Mouse (Mus musculus) kidney, adult 18-20 months (tissue): Measurements from ENCODE around the gene Adgrd1.
"Not testable (repeated sequence)": the region's sequence is repeated elsewhere in the genome, so short reads cannot be mapped to it uniquely, and the experiment has no call there.

Experiments
- DNase-seq: peaks from one replicate; pipeline ENCODE4 v3.0.0; 2021

The Adgrd1 gene

DNA sequence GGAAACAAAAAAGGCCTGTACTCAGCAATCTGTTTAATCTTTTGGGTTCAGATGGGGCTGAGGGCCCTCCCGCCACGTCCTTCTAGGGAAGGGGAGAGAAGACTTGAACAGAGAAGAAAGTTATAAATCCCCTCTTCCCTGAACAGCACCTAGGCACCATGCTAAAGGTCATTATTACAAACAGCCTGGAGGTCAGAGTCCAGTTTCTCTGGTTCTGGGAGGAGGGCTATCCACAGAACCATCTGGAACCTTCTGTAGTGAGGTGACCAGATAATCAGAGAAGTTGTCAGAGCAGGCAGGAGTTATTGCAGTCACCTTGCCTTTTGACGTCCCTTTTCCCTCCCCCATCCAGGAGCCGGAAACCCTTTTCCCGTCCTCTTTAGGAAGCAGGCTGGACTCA is 2.3 kb upstream of the Adgrd1 start:
- no peak for DNase-seq

DNA sequence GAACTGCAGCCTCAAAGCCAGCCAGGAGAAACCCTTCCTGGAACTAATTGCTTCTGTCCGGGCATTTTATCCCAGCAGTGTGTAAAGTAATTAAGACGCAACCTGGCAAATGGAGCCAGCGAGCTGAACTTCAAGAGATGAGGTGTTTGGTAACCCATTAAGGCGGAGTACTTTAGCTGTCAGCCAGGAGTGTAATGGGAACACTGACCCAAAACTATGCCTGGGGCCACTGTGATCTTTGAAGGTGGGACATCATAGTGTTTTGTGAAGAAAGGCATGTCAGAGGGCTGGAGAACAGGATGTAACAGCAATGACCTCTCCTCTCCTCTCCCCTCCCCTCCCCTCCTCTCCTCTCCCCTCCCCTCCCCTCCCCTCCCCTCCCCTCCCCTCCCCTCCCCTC is 7.5 kb downstream of the Adgrd1 start:
- no peak for DNase-seq

DNA sequence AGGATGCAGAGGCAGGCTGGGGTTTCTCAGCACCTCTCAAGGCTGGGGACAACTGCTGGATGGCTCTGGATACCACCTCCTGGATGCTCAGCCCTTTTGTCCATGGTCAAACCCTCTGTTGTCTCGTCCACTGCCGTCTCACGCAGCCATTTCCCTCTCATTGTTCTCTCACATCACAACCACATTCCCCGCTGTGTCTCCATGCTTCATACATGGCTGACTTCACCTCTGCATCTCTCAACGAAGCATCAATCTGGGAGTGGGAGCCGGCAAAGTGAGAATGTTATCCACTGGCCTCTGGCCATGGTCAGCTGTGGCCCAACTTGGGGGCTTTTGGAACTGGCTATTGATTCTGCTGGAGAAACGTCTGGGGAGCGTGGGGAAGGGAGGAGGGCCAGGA is 15.2 kb downstream of the Adgrd1 start:
- DNase-seq = no peak

DNA sequence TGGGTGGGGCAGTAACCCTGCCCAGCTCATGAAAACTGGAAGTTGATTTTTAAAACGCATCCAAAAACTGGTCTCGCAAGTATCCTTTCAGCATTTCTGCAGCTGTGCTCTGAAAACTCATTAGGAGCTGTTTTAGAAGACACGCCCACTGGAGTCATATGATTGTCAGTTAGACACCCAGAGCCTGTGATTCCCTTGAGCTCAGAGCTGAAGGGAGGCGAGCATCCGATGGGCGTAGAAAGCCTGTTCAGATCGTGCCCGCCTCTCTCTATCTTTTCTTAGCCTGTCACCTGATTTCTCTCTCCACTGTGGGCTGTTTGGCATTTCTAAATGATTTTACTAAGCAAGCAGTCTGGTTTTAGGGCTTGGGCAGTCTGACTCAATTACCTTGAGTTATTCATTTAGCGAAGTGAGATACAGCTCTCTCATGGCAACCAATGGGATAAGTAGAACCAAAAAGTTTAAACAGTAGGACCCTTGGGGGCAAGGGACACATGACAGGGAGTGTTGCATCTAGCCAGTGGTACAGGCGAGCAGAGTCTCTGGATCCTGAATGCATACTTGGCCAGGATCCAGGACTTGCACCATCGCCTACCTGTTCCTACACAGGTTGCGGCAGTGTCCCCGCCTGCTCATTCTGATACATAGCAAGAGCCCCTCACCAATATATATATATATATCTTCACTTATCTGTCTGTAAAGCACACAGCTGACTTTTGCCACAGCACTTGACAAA is 17.4 kb downstream of the Adgrd1 start:
- DNase-seq = no peak

DNA sequence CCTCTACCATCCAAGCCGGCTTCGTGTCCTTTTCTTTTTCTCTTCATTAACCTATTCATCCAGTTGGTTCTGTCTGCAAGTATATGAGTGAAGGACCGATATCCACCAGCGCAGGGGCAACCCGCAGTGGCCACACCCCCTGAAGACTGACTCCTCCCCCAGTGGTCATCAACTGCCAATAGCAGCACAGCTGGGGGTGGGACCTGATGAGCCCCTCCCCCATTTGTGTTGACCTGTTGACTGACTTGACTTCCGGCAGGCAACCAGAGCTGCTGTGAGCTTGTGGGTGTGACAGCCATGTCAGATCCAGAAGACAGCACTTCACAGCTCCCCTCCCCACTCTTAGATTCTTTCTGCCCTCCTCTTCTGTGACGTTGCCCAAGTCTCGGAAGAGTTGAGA is 19.7 kb downstream of the Adgrd1 start:
- DNase-seq = no peak

DNA sequence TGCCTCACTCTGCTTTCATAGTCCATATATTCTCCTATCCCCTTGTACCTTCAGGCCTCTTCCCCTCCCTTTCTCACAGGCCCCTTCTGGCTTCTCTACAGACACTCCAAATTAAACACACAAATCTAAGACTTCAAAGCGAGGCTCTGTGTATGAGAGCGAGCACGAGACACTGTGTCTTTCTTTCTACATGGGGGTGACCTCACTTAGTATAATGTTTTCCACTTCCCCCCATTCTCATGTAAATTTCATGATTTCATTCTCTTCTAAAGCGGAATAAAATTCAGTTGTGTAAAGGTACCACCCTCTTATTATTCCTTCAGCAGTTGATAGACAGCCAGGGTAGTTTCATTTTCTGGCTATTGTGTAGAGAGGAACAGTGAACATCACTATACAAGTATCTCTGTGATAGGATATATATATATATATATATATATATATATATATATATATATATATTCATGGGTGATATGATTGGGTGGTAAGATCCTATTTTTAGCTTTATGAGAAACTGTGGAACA is 21.1 kb downstream of the Adgrd1 start:
- no peak for DNase-seq

DNA sequence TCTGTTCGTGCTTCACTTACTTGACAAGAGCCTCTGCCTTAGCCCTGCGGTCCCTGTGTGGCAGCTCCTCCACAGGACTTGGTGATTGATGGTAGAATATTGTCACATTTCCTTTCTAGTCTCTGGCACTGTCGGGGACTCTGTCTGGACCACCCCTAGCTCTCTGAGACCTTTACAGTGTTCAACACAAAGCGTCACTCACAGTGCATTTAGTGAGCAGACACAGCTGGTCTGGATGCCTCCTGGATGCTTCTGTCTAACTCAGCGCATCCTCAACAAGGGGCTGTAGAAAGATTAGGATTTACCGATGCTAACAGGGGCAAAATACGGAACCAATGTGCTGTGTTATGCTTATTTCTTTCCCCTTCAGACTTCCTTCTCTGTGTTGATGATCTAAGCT is 22.0 kb downstream of the Adgrd1 start:
- DNase-seq = no peak

DNA sequence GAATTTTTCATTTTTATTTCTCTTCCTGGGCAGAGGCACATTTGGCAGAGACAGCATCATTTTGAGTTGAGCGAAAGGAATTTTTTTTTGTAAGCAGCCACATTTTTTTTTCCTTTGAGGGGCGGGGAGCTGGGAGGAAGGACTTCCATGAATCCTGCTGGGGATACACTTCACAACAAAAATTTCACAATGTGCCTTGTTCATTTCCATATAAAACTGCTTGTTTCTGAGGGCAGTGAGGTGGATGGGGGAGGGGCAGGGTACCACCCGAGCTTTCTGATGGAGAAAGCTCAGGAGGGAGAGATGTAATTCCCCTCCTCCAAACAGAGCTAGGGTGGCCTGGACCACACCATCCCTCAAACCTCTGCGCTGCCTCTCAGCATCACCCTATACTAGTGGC is 22.6 kb downstream of the Adgrd1 start:
- DNase-seq = no peak

DNA sequence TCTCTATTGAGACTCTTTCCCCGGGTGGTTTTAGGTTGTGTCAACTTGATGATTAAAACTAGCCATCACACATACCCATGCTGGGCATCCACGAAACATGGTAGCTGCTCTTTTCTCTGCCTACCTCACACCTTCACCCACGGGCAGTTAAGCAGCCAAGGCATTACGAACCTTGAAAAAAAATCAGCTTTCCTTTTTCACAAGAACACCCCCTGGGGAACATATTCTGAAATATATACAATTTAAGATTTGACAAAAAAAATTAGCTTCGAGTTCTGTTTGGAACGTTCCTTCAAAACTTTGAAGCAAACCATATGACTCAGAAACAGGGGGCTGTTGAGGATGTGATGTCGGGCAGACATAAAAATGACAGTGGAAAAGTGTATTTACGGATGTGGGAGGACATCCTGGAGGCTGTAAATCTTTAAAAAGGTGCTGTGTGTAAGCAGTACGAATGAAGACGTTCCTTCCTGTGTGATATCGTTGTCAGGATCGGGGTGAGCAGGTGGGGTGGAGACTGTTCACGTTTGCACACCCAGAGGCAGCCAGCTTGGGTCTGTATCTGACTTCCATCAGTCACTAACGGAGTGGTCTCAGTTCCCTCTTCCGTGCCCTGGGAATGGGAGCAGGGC is 25.2 kb downstream of the Adgrd1 start:
- DNase-seq = no peak

DNA sequence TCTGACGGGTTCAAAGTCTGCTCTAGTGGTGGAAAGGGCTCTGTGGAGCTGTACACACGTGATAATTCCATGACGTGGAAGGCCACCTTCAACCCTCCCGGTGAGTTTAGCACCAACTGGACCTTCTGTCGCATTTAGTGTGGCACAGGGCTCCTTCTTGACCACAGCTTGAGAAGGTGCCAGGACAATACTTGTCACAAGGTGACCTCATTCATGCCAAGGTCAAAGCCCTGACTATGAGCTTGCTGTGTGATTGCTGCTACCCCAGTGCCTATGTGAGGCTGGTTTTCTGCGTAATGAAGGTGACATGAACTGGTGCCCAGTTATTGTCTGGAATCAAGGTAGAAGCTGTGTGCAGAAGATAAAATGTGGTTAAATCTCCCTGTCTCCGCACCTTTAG is 25.9 kb downstream of the Adgrd1 start:
- DNase-seq = no peak

DNA sequence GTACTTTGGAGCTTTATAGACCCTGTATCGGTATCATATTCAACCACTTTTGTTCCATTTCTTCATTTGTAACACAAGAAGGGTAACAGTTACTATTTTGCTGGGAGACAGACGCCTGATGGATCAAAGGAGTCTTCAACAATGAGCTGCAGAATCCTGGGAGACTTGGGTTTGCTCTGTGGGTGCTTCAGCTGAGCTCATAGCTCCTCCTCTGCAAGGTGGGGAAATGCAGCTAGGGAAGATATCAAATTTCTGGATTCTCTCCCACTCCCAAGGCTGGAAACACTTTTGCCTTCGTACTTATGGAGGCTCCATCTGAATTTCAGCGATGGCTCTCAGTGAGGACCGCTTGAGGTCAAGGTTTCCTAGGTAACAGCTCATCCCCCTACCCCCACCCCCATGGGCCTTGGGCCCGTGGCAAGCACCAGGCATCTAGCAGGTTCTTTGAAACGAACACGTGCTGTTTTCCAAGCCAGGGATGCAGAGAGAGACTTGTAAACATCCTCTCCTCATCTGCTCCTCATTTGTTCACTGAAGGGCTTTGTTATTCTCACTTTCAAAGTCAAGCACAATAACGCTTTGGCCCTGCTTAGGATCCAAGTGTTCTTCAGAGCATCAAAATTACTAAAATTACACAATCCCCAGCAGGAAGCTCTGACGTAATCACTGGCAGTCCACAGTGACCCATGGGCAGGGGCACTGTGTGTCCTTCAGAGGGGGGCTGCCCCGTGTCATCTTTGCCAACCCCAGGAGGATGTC is 27.7 kb downstream of the Adgrd1 start:
- DNase-seq = no peak

DNA sequence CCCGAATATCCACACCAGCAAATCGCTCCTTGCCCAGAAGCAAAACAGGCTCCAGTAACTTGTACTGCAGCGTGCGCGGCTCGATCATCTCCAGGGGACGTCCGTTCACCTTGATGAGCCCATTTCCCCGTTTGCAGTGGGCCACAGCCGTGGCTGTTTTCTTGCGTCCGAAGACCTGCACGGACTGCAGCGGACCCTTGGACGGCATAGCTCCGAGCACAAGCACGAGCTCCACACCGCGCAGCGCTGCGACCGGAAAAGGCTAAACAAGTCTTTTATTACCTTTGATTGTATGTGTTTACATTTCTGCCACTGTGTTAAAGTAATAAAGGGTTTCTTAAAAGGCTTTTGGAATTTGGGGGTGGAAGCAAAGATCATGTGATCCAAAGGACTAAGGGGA is 31.8 kb downstream of the Adgrd1 start:
- DNase-seq = not testable (repeated sequence)

DNA sequence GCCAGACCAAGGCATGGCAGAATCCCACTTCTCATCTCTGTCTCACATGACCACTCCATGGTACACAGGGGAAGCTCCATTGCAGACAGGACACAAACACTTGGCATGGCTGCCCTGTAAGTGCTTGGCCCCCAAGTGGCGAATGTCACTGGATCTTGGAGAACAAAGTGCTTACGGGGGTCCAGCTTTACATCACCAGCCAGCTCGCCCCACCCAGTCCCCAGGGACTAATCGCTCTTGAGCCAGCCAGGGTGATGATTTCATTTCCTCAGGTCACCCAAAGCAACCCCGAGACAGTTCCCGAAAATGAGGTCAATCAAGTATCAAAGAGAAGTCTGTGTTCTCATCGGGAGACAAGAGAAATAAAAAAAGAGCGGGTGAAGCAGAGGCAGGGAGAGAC is 33.8 kb downstream of the Adgrd1 start:
- no peak for DNase-seq

DNA sequence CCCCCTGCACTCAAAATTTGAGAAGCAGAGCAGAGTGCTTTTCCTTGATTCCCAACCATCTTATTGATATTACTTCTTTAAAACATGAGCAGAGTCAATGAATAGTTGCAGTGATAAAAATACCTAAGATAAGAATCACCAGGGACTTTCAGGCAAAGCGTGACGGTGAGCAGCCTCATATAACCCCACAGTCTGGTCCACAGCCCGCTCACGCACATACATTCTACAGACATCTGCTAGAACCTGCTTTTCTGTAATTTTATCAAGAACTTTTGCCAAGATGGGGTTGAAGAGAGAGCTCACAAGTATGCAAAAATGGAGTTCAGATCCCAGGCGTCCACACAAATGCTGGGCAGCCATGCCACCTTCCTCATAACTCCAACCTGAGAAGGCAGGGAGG is 40.9 kb downstream of the Adgrd1 start:
- DNase-seq = no peak

DNA sequence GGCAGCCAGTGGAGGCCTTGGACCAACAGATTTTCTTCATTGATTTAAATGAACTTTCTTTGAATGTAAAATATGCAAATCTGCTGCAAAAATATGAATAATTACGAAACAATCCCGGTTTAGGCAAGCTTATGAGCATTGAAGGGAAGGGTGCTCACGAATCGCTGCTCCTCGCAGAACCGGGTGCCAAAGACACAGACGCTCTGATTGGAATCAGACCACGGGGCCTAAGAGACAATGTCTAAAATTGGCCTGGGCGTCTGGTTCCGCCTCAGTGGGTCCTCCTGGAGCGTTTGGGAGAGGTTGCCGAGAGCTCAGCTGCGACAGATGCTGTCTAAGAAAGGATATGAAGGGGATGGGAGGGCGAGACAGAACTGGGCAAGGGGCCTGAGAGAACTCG is 42.0 kb downstream of the Adgrd1 start:
- DNase-seq = no peak

DNA sequence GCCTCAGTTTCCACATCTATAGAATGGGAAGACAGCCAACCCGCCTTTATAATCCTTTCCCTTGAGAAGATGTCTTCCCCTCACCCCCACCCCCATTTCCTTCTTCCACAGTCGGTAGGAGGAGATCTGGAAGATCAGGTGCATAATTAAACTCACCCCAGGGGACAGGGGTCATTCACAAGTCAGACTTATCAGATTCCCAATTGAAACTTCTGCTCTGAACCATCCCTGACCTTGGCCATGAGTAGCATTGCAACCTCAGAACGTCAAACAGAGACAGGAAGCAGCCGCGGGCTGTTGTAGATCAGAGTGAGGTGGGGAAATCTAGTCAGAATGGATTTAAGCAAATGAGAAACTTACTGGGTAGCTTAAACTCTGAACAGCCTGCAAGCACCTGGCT is 46.3 kb downstream of the Adgrd1 start:
- DNase-seq = no peak

DNA sequence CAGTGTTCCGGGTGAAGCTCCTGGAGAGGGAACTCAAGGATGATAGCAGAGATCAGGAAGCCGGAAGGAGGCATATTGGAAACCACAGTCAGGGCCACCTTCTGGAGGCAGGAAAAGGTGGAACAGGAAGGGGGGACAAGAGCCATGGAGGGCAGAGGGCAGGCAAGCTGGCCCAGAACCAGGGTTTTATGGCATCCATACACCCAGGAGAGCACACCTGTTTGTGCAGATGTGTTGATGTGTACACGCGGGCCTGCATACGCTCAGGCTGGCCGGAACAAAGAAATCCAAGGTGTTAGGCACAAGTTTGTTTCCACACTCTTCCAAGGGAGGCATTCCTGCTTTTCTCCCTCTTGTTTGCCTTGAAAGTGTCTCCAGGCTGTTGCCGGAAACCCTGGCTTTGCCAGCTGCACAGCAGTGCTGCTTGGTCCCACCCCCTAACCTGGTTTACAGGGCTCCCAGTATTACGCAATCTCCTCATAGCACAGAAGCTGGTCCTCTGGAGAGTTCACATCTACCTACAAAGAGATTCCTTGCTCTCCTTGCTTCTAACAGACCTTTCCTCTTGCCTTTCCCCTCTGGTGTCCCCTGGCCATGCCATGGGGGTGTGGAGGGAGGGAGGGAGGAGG is 48.9 kb downstream of the Adgrd1 start:
- no peak for DNase-seq

DNA sequence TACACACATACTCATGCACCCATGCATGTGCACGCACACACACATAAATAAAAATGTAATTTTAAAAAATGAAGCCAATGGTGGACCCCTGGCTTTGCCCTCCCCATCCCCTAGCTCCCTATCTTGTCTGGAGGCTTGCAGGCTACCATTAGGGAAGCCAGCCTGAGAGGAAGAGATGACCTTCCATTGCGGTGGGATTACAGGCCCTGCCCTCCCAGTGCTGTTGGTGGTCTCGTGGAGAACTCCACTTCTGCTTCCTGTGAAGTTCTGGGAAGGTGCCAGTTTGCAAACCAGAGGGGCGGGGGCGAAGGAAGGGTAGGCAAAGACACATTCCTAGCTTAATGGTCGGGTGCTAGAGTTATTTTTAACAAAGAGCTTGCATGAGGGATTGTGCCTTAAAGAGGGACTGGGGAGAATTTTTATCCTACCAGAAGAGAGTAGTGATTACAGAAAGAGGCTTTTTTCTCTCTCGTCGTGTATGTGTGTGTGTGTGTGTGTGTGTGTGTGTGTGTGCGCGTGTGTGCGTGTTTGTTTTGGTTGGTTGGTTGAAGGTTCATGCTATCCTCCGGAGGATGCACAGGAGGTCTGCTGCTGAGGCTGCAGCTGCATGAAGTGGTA is 50.5 kb downstream of the Adgrd1 start:
- DNase-seq = no peak

DNA sequence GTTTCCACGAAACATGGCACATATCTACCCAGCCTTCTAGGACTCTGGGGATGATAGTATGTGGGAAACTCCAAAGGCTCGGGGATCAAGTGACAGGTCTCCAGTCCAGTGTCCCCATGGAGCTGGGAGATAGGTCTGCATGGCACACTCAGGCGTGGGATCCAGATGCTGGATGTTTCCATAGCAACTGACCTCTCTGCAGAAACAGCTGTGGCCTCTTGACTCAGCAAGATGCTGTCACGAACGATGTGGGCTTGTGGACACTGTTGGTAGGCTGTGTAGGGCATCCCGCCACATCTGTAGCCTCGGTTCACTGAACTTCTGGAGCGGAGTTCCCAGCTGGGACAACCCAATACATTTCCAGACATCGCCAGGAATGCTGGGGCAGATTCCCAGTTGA is 51.9 kb downstream of the Adgrd1 start:
- no peak for DNase-seq

DNA sequence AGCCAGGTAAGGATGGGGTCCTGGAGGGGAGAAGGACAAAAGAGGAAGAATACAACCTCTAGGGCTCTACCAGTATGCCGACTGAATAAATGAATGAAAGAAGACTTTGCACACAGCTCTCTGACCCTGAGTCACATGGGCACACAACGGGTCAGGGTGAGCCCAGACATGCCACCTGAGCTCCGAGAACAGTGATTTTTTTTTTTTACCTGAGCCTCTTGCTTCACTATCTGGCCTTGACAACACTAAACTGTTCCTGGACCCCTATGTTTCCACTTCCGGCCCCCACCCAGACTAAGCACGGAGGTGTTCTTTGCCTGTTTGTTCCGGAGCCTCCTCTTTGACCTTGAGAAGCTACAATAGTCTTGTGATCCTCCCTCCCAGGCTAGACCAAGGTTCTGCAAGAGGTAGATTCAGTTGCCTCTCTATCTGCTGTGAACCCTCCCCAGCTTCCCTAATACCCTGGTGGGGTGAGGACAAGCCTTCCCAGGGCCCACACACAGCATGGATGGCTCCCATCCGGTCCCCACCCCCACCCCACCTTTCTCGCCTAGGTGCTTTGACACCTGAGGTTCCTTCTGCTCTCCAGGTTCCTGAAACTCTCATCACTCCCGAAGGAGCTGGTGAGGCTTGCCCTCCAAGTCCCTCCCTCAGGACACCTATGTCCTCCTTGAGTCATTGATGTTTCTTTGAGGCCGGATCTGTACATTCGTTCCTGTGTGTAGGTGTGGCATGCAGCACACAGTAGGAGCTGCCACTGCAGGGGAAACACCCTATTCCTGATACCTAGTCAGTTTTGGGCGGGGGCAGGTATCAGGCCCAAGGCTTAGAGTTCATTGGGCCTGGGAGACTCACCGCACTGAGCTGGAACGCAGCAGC is 58.7 kb downstream of the Adgrd1 start:
- DNase-seq = no peak

DNA sequence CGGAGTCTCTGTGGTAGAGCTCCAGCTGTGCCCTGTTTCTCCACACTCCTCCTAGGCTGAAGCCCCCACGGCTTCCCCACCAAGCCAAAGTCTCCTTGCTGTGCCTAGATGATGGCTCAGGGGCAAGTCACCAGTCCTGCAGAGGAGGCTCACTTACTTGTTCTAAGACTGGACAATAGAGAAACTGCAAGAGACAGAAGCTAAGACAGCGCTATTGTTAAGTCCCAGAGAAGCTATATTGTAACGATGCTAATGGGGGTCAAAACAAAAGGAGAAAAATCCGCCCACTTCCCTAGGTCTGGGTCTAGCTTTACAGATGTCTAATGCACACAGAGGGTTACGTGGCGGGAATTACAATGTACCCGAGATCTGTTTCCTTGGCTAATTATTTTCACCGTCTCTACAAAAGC is 59.4 kb downstream of the Adgrd1 start:
- DNase-seq = no peak
